Mouse (Mus musculus) myocyte (in vitro differentiated cells): Measurements from ENCODE around the gene Hectd4.

Experiments used
- E2F4 ChIP-seq: IDR thresholded peaks from one replicate; pipeline ENCODE4 v1.6.1; 2011; ENCODE audit warnings: mild to moderate bottlenecking, control low read depth, moderate library complexity; ENCODE audit not compliant: insufficient read depth
- POLR2A ChIP-seq: IDR thresholded peaks from one replicate; pipeline ENCODE4 v1.6.1; 2011; ENCODE audit warnings: low read depth, mild to moderate bottlenecking, control low read depth, moderate library complexity; ENCODE audit not compliant: insufficient read length

- TF ChIP-seq POLR2A = no peak
- no peak for TF ChIP-seq E2F4
These were observed 19.8 kb downstream of the Hectd4 start for GRCm38 (mm10) chr5:121239846-121240245.
